Mouse (Mus musculus) limb, embryonic 15.5 days (tissue): Measurements from ENCODE around the gene Tmem259. TPM values are rescaled to one million over a fixed set of nuclear protein-coding genes. Genes with fewer than 3 reads are reported as not detected.

ENCODE experiments used
- polyA plus RNA-seq: library from polyadenylated mRNA; unstranded; fragments of >200 nt; fragmentation: Nextera tagmentation; extraction: Ambion mirVana; gene quantifications from 2 replicates; pipeline ENCODE4 v1.2.1, GENCODE M21; 2015

The Tmem259 gene
- polyA plus RNA-seq, 1 experiment from 2014 or later = 20.1 TPM

Other genes starting within 250 kb of the Tmem259 start
- gene Polrmt, start 237.7 kb downstream of the Tmem259 start, polyA plus RNA-seq = 35.8 and 41.5 TPM in 2 replicates
- gene Fgf22, start 229.3 kb downstream of the Tmem259 start, polyA plus RNA-seq = 0.95 and 2.2 TPM in 2 replicates
- 93.2 and 104 TPM in 2 replicates for gene Rnf126, start 217.4 kb downstream of the Tmem259 start, polyA plus RNA-seq
- 21.2 and 22.2 TPM in 2 replicates for gene Fstl3, start 207.1 kb downstream of the Tmem259 start, polyA plus RNA-seq
- 0.10 and 0.12 TPM in 2 replicates for gene Prss57, start 193.4 kb downstream of the Tmem259 start, polyA plus RNA-seq
- gene Palm, start 190.8 kb downstream of the Tmem259 start, polyA plus RNA-seq = 79.9 and 84.8 TPM in 2 replicates
- gene Misp, start 163.3 kb downstream of the Tmem259 start, polyA plus RNA-seq = 0.56 and 1.6 TPM in 2 replicates
- gene Ptbp1, start 129.9 kb downstream of the Tmem259 start, polyA plus RNA-seq = 301 and 303 TPM in 2 replicates
- 3.7 and 5.1 TPM in 2 replicates for gene Prtn3, start 109.9 kb downstream of the Tmem259 start, polyA plus RNA-seq
- 53.0 and 60.1 TPM in 2 replicates for gene Plppr3, start 109.7 kb downstream of the Tmem259 start, polyA plus RNA-seq
- 0.36 and 0.40 TPM in 2 replicates for gene Elane, start 98.1 kb downstream of the Tmem259 start, polyA plus RNA-seq
- 0.27 TPM in 1 of 2 replicates, not detected in the other for gene Cfd, start 93.5 kb downstream of the Tmem259 start, polyA plus RNA-seq
- gene Med16, start 75.4 kb downstream of the Tmem259 start, polyA plus RNA-seq = 35.4 and 37.7 TPM in 2 replicates
- not detected in 2 replicates for gene Gm26602, start 73.5 kb downstream of the Tmem259 start, polyA plus RNA-seq
- 1.0 and 1.2 TPM in 2 replicates for gene Kiss1r, start 67.4 kb downstream of the Tmem259 start, polyA plus RNA-seq
- 159 and 161 TPM in 2 replicates for gene R3hdm4, start 63.1 kb downstream of the Tmem259 start, polyA plus RNA-seq
- 5.7 and 7.4 TPM in 2 replicates for gene Arid3a, start 57.3 kb downstream of the Tmem259 start, polyA plus RNA-seq
- 81.7 and 83.6 TPM in 2 replicates for gene Wdr18, start 24.2 kb downstream of the Tmem259 start, polyA plus RNA-seq
- gene Grin3b, start 13.6 kb downstream of the Tmem259 start, polyA plus RNA-seq = 0.40 and 0.64 TPM in 2 replicates
- 264 and 270 TPM in 2 replicates for gene Cnn2, start 4.3 kb upstream of the Tmem259 start, polyA plus RNA-seq
- gene Abca7, start 12.2 kb upstream of the Tmem259 start, polyA plus RNA-seq = 3.3 and 3.4 TPM in 2 replicates
- 5.3 and 6.4 TPM in 2 replicates for gene Arhgap45, start 32.3 kb upstream of the Tmem259 start, polyA plus RNA-seq
- gene Polr2e, start 55.5 kb upstream of the Tmem259 start, polyA plus RNA-seq = 213 and 217 TPM in 2 replicates
- 432 and 471 TPM in 2 replicates for gene Gpx4, start 62.8 kb upstream of the Tmem259 start, polyA plus RNA-seq
- gene Sbno2, start 121.2 kb upstream of the Tmem259 start, polyA plus RNA-seq = 19.7 and 19.8 TPM in 2 replicates
- gene Stk11, start 131.5 kb upstream of the Tmem259 start, polyA plus RNA-seq = 15.2 and 16.6 TPM in 2 replicates
- gene Atp5d, start 154.3 kb upstream of the Tmem259 start, polyA plus RNA-seq = 494 and 537 TPM in 2 replicates
- 5.9 and 6.8 TPM in 2 replicates for gene Cbarp, start 156.5 kb upstream of the Tmem259 start, polyA plus RNA-seq
- 13.4 and 14.0 TPM in 2 replicates for gene Midn, start 163.9 kb upstream of the Tmem259 start, polyA plus RNA-seq
- gene Cirbp, start 181.7 kb upstream of the Tmem259 start, polyA plus RNA-seq = 102 and 103 TPM in 2 replicates
- 12.8 and 13.3 TPM in 2 replicates for gene 1600002K03Rik, start 188.6 kb upstream of the Tmem259 start, polyA plus RNA-seq
- gene Efna2, start 195.2 kb upstream of the Tmem259 start, polyA plus RNA-seq = 27.0 and 29.3 TPM in 2 replicates
- gene Mum1, start 242.1 kb upstream of the Tmem259 start, polyA plus RNA-seq = 66.1 and 67.6 TPM in 2 replicates